Mouse (Mus musculus) common myeloid progenitor, adult 5-6 weeks (primary cell): ENCODE data around the gene Coq9. TPM values are rescaled to one million over a fixed set of nuclear protein-coding genes. Genes with fewer than 3 reads are reported as not detected.
"Not testable (repeated sequence)": the region's sequence is repeated elsewhere in the genome, so short reads cannot be mapped to it uniquely, and the experiment has no call there.

Experiments
- ATAC-seq: replicated peaks from 2 replicates; pipeline ENCODE4 v1.8.0; 2016; ENCODE audit warnings: low read depth, mild to moderate bottlenecking, moderate TSS enrichment, inconsistent platforms; ENCODE audit not compliant: poor library complexity, severe bottlenecking
- total RNA-seq: library from RNA; stranded (forward); fragments of 200-1000, 187-1606 nt; gene quantifications from 2 replicates; pipeline ENCODE4 v1.2.3, GENCODE M21; 2017

Coq9 gene
- total RNA-seq, 1 experiment from 2014 or later: 30.8 TPM

- no peak for ATAC-seq
These were observed 18.4 kb upstream of the Coq9 start for GRCm38 (mm10) chr8:94819671-94820179.

- ATAC-seq: no peak
These were observed 17.6 kb upstream of the Coq9 start for GRCm38 (mm10) chr8:94820553-94820952.

GRCm38 (mm10) chr8:94821381-94821780 is 16.7 kb upstream of the Coq9 start:
- ATAC-seq: no peak

- ATAC-seq: peak; percentile 89
These were observed 15.2 kb upstream of the Coq9 start for GRCm38 (mm10) chr8:94822637-94823560.

- no peak for ATAC-seq
These were observed 13.0 kb upstream of the Coq9 start for GRCm38 (mm10) chr8:94825170-94825569.

GRCm38 (mm10) chr8:94826210-94826609 is 11.9 kb upstream of the Coq9 start:
- ATAC-seq: no peak

GRCm38 (mm10) chr8:94828284-94828683 is 9.8 kb upstream of the Coq9 start:
- no peak for ATAC-seq

- ATAC-seq: not testable (repeated sequence)
These were observed 4.2 kb upstream of the Coq9 start for GRCm38 (mm10) chr8:94833901-94834405.

GRCm38 (mm10) chr8:94835751-94836150 is 2.4 kb upstream of the Coq9 start:
- not testable (repeated sequence) for ATAC-seq

- ATAC-seq: no peak
These were observed 1.5 kb upstream of the Coq9 start for GRCm38 (mm10) chr8:94836456-94837240.

- peak; percentile 64 for ATAC-seq
These were observed 479 bp downstream of the Coq9 start for GRCm38 (mm10) chr8:94838600-94838999.

GRCm38 (mm10) chr8:94841183-94841582 is 3.1 kb downstream of the Coq9 start:
- no peak for ATAC-seq

GRCm38 (mm10) chr8:94850049-94850448 is 11.9 kb downstream of the Coq9 start:
- no peak for ATAC-seq

GRCm38 (mm10) chr8:94854761-94855160 is 16.6 kb downstream of the Coq9 start:
- ATAC-seq: not testable (repeated sequence)

- ATAC-seq: peak; percentile 26; the same call in 1 of the 2 replicates
These were observed 18.9 kb downstream of the Coq9 start for GRCm38 (mm10) chr8:94857011-94857345.

- peak; percentile 81 for ATAC-seq
These were observed 19.4 kb downstream of the Coq9 start, which contains the start of gene Polr2c for GRCm38 (mm10) chr8:94857346-94858173. Polr2c (plus strand) TSS chr8:94857450.

- ATAC-seq: peak; percentile 70
These were observed 23.3 kb downstream of the Coq9 start for GRCm38 (mm10) chr8:94861352-94861910.

GRCm38 (mm10) chr8:94862487-94863220 is 24.5 kb downstream of the Coq9 start:
- ATAC-seq: no peak
